Mouse (Mus musculus) bone marrow, adult 2 months (tissue): ENCODE results near the gene Slc17a3.

ENCODE experiments used
- CTCF ChIP-seq: fragments of 200-500 bp; IDR thresholded peaks from 2 replicates; pipeline ENCODE4 v1.5.1; 2011; ENCODE audit warnings: low read length, control low read depth; ENCODE audit not compliant: control insufficient read depth, insufficient read depth
- POLR2A ChIP-seq: fragments of 200-500 bp; IDR thresholded peaks from 2 replicates; pipeline ENCODE4 v1.6.1; 2011; ENCODE audit warnings: low read depth, mild to moderate bottlenecking, control low read depth, low read length, borderline replicate concordance; ENCODE audit not compliant: control insufficient read depth

- TF ChIP-seq CTCF (no peak), POLR2A (no peak)
These were observed 17.2 kb downstream of the Slc17a3 start for GRCm38 (mm10) chr13:23856401-23856800.
